Mouse (Mus musculus) Patski (cell line): ENCODE data around the gene Plcl1. TPM values are rescaled to one million over a fixed set of nuclear protein-coding genes. Genes with fewer than 3 reads are reported as not detected.

Experiments used
- ATAC-seq: fragments of 100-300 bp; one replicate; pipeline ENCODE4 v1.8.0; 2021
- CTCF ChIA-PET: fragments of 350-600 bp; sonication (Branson Sonifier 250); formaldehyde crosslinking; loops from one replicate; lab custom pipeline; 2022; ENCODE audit warnings: inconsistent platforms; lab: Charles Lee
- POLR2A ChIA-PET: fragments of 350-600 bp; sonication (Branson Sonifier 250); formaldehyde crosslinking; loops from one replicate; lab custom pipeline; 2022; ENCODE audit warnings: antibody characterized with exemption, inconsistent platforms; lab: Charles Lee
- DNase-seq: peaks from one replicate; pipeline ENCODE4 v3.0.0-alpha.2; 2011; ENCODE audit warnings: low read depth, low spot score
- H3K27me3 ChIP-seq: fragments of 371-371 bp; one replicate; pipeline ENCODE4 v1.5.1; 2021
- CTCF ChIP-seq: fragments of 100-300 bp; IDR thresholded peaks from one replicate; pipeline ENCODE4 v1.5.1; 2021
- in situ Hi-C: fragments of 300-500 bp; cut with MboI; formaldehyde crosslinking; loops from 3 replicates; pipeline ENCODE4 v1.11.1; 2018; ENCODE audit warnings: low pct_unique_long_range_greater_than_20kb, mixed read lengths
- polyA plus RNA-seq: library from polyadenylated mRNA; unstranded; gene quantifications from one replicate; pipeline ENCODE4 v1.2.3, GENCODE M21; 2021

The Plcl1 gene
- polyA plus RNA-seq, 1 experiment from 2014 or later, result 15.2 TPM

- no peak for DNase-seq
- peak; percentile 44 for ATAC-seq
- in situ Hi-C loops, result loop anchor here (25.0 kb wide), 1 partner anchor 277 kb away; no protein-coding TSS in a partner anchor
- no peaks in the 10 kb centered on the region for H3K27me3 ChIP-seq
- TF ChIP-seq CTCF, result no peak
- ChIA-PET CTCF (interaction anchor here (0.6 to 1.0 kb wide), 3 partner anchors 8 to 289 kb away, joined by 3 to 4 read pairs (median 3); no protein-coding TSS in a partner anchor), POLR2A (no interaction called here)
Measured at GRCm38 (mm10) chr1:55585441-55585840, 179.7 kb downstream of the Plcl1 start.

- DNase-seq, result no peak
- ChIA-PET CTCF (interaction anchor here (1.1 to 1.3 kb wide), 2 partner anchors 9 to 286 kb away, joined by 3 read pairs; no protein-coding TSS in a partner anchor), POLR2A (no interaction called here)
- no peak for ATAC-seq
- in situ Hi-C loops, result loop anchor here (25.0 kb wide), 1 partner anchor 274 kb away; no protein-coding TSS in a partner anchor
- H3K27me3 ChIP-seq, result no peaks in the 10 kb centered on the region
- no peak for TF ChIP-seq CTCF
Measured at GRCm38 (mm10) chr1:55588090-55588489, 182.4 kb downstream of the Plcl1 start.

DNA sequence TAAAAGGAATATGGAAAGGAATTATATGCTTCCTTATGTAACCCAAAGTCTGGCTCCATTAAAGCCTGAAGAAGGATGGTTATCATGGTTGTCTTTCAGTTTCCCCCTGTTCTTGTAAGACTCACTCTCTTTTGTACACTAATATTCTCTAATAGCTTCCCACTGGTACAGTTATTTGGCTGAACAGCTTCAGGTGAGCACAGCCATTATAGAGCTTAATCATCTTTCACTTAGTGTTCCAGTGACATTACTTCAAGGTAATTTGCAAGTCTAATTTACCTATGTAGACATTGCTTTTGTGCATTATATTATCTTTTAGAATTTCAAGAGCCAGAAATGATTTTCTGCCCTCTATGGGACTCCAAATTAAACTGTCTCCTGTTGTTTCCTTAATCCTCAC is 184.3 kb downstream of the Plcl1 start:
- in situ Hi-C loops, result loop anchor here (25.0 kb wide), 1 partner anchor 272 kb away; no protein-coding TSS in a partner anchor
- ATAC-seq, result no peak
- DNase-seq, result no peak
- no peaks in the 10 kb centered on the region for H3K27me3 ChIP-seq
- ChIA-PET POLR2A (no interaction called here), CTCF (no interaction called here)
- no peak for TF ChIP-seq CTCF

DNA sequence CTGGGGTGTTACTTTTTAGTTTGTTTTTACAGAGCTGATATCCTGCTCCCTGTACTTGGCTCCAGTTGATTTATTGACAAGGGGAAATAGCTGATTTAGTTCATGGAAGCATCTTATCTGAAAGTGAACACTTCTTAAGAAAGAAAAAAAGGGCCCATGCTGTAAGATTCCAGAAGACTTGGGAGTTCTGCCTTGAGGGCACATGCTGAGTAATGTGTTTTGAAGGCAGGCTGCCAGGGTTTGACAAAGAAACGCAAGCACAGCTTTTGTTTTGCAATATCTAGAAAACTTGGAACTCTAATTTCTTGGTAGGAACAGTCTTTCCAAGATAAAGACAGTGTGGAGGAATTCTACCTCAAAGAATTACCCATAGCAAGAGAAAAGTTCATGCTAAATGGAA is 194.8 kb downstream of the Plcl1 start:
- CTCF ChIA-PET, result no interaction called here
- POLR2A ChIA-PET, result no interaction called here
- in situ Hi-C loops, result no loop called here
- no peaks in the 10 kb centered on the region for H3K27me3 ChIP-seq
- TF ChIP-seq CTCF, result no peak
- DNase-seq (peak; percentile 55), ATAC-seq (peak; percentile 21)

- TF ChIP-seq CTCF, result no peak
- CTCF ChIA-PET, result interaction anchor here (1.3 kb wide), 1 partner anchor 14 kb away, joined by 3 read pairs; no protein-coding TSS in a partner anchor
- no peaks in the 10 kb centered on the region for H3K27me3 ChIP-seq
- ATAC-seq (no peak), DNase-seq (no peak)
- in situ Hi-C loops, result no loop called here
- POLR2A ChIA-PET, result no interaction called here
Measured at GRCm38 (mm10) chr1:55604593-55604992, 198.9 kb downstream of the Plcl1 start.

GRCm38 (mm10) chr1:55605450-55605849 is 199.7 kb downstream of the Plcl1 start:
- DNase-seq (no peak), ATAC-seq (no peak)
- POLR2A ChIA-PET, result no interaction called here
- H3K27me3 ChIP-seq, result no peaks in the 10 kb centered on the region
- no peak for TF ChIP-seq CTCF
- in situ Hi-C loops, result no loop called here
- CTCF ChIA-PET, result interaction anchor here (1.5 kb wide), 1 partner anchor 31 kb away, joined by 3 read pairs; no protein-coding TSS in a partner anchor

DNA sequence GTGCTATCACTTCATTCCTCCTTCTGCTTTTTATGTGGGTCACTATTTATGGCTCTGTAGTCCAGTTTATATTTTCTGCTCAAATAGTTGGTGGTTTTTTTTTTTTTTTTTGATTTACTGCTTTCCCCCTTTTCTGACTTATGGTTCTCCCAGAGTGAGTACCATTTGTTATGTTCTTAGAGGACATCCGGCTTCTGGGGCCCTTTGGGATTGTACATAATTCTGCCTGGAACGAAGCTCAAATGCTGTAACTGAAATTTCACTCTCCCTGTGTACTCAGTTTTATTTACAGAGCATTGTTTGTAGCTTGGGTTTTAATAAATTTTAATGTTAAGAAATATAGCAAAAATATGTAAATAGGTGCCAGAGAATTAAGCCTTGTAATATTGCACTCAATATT is 200.2 kb downstream of the Plcl1 start:
- no peak for TF ChIP-seq CTCF
- ChIA-PET POLR2A (interaction anchor here (0.7 kb wide), 1 partner anchor 81 kb away, joined by 3 read pairs; no protein-coding TSS in a partner anchor), CTCF (interaction anchor here (1.5 kb wide), 1 partner anchor 30 kb away, joined by 3 read pairs; no protein-coding TSS in a partner anchor)
- ATAC-seq (no peak), DNase-seq (no peak)
- no peaks in the 10 kb centered on the region for H3K27me3 ChIP-seq
- in situ Hi-C loops, result no loop called here

DNA sequence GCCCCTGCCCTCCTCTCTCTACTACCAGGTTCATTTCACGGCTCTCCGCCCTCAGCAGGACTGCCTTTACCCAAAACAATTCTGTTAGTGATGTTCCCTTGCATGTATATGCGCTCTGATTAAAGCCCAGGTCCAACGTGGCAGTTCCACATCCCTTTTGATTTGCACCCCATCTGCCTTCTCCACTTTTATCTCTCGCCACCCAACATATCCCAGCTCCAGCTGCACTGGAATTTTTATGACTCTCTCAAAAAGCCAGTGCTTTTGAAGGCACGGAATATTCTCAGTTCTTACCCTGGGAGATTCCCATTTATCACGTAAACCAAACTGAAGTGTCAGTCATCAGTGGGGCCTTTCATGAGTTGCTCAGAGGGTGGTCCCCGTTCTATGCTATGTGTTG is 200.7 kb downstream of the Plcl1 start:
- POLR2A ChIA-PET, result interaction anchor here (0.7 kb wide), 1 partner anchor 81 kb away, joined by 3 read pairs; no protein-coding TSS in a partner anchor
- in situ Hi-C loops, result no loop called here
- no peak for DNase-seq
- CTCF ChIA-PET, result interaction anchor here (1.5 kb wide), 1 partner anchor 30 kb away, joined by 3 read pairs; no protein-coding TSS in a partner anchor
- no peaks in the 10 kb centered on the region for H3K27me3 ChIP-seq
- no peak for TF ChIP-seq CTCF
- ATAC-seq, result no peak

DNA sequence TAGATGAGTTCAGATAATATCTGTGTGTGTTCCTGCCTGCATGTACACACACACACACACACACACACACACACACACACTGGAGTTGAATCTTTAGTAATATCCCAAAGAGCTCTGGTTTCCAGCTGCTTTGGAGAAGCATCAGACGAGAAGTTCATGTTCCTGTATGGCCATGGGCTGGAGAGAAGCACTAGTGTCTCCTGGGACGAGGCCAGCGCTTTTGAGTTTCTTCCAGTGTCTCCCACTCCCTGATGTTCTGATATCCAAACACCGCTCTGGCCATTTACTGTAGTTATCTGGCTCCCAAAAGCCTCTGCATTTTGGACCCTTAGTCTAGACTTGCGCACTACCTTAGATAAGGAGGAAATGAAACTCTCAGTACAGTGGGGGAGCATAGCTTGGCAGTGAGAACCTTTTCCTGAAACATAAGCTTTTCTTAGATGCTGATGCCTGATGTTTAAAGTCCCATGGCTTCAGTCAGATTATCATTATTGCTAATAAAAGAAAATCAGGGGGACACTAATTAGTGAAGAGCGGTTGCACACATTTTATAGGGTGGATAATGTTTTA is 207.1 kb downstream of the Plcl1 start:
- ChIA-PET POLR2A (no interaction called here), CTCF (no interaction called here)
- in situ Hi-C loops, result no loop called here
- TF ChIP-seq CTCF, result no peak
- H3K27me3 ChIP-seq, result no peaks in the 10 kb centered on the region
- DNase-seq (no peak), ATAC-seq (no peak)

GRCm38 (mm10) chr1:55617857-55618256 is 212.1 kb downstream of the Plcl1 start:
- no peak for TF ChIP-seq CTCF
- DNase-seq, result no peak
- POLR2A ChIA-PET, result no interaction called here
- in situ Hi-C loops, result no loop called here
- ATAC-seq, result no peak
- CTCF ChIA-PET, result interaction anchor here (1.0 to 1.1 kb wide), 2 partner anchors 14 to 15 kb away, joined by 3 read pairs; no protein-coding TSS in a partner anchor
- H3K27me3 ChIP-seq, result no peaks in the 10 kb centered on the region

DNA sequence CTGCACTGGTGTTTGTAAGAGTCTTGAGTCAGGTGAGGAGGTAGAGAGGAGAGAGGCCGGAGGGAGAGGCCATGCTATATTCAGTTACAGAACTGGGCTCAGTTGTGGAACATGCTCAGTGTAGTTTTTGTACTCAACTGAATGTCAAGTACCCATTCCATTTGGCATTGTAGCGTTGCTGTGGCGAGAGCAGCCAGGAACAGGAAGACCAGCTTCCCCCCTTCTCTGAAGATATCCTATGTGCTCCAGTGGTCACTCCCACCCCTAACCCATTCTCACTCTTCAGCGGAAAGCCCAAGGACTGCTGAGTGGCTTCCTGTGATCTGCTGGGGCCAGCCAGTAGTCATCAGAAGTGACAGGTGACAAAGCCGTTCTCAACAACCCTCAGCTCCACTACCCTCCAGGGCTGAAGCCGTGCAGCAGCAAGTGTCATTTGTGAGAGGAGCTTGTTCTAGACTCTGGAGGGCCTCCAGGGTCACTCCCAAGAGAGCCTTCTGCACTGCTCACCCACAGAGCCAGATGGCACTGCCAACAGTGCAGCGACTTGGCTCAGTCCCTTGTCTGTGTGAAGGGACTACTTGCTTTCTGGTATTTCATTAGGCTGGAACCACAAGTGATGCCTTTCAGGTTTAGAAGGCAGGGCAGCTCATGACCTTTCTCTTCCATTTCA is 213.0 kb downstream of the Plcl1 start:
- in situ Hi-C loops, result no loop called here
- DNase-seq, result no peak
- POLR2A ChIA-PET, result no interaction called here

More for the DNA sequence above, 213.0 kb downstream of the Plcl1 start:
- CTCF ChIA-PET, result interaction anchor here (1.0 to 1.1 kb wide), 2 partner anchors 14 to 15 kb away, joined by 3 read pairs; no protein-coding TSS in a partner anchor
- no peaks in the 10 kb centered on the region for H3K27me3 ChIP-seq
- ATAC-seq, result no peak
- no peak for TF ChIP-seq CTCF
